Mouse (Mus musculus) myocyte (in vitro differentiated cells): ENCODE measurements around the gene Esp23.
"Not testable (repeated sequence)": the region's sequence is repeated elsewhere in the genome, so short reads cannot be mapped to it uniquely, and the experiment has no call there.

Source experiments
- E2F4 ChIP-seq: IDR thresholded peaks from one replicate; pipeline ENCODE4 v1.6.1; 2011; ENCODE audit warnings: mild to moderate bottlenecking, control low read depth, moderate library complexity; ENCODE audit not compliant: insufficient read depth
- MAX ChIP-seq: IDR thresholded peaks from one replicate; pipeline ENCODE4 v1.6.1; 2011; ENCODE audit warnings: low read depth, mild to moderate bottlenecking, control low read depth
- MYOD1 ChIP-seq, 3 experiments: IDR thresholded peaks; one replicate each; pipeline ENCODE4 v1.6.1; 2011; ENCODE audit warnings: control low read depth in 2 of 3, low read depth in 2 of 3, mild to moderate bottlenecking in 2 of 3, moderate library complexity in 1 of 3; ENCODE audit not compliant: insufficient read length in 2 of 3, control insufficient read depth in 1 of 3
- MYOG ChIP-seq, 3 experiments: IDR thresholded peaks; one replicate each; pipeline ENCODE4 v1.6.1; 2011; ENCODE audit warnings: control low read depth in 2 of 3, low read depth in 2 of 3, mild to moderate bottlenecking in 2 of 3; ENCODE audit not compliant: insufficient read length in 2 of 3, control insufficient read depth in 1 of 3, insufficient read depth in 1 of 3
- POLR2A ChIP-seq: IDR thresholded peaks from one replicate; pipeline ENCODE4 v1.6.1; 2011; ENCODE audit warnings: low read depth, mild to moderate bottlenecking, control low read depth, moderate library complexity; ENCODE audit not compliant: insufficient read length
- POLR2AphosphoS2 ChIP-seq: IDR thresholded peaks from one replicate; pipeline ENCODE4 v1.6.1; 2011; ENCODE audit warnings: low read depth, control low read depth; ENCODE audit not compliant: insufficient read length
- TCF12 ChIP-seq: IDR thresholded peaks from one replicate; pipeline ENCODE4 v1.6.1; 2011; ENCODE audit warnings: mild to moderate bottlenecking, control low read depth; ENCODE audit not compliant: poor library complexity, insufficient read depth, severe bottlenecking
- TCF3 ChIP-seq: IDR thresholded peaks from one replicate; pipeline ENCODE4 v1.6.1; 2011; ENCODE audit warnings: low read depth, control low read depth; ENCODE audit not compliant: insufficient read length

DNA sequence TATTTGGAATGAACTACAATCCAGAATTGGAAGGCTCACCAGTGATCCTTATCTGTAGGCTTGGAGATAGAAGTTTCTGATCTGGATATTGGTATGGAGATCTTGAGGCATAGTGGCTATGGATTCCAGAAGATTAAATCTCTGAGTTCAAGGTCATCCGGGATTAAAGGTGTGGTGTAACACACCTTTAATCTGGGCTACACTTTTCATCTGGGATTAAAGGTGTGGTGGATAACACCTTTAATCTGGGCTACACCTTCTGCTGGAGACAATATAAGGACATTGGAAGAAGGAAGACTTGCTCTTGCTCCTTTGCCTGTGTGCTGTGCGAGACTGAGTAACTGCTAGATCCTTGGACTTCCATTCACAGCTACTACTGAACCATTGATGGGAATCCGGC, 40.4 kb downstream of the Esp23 start, which contains the start of gene Esp24:
- not testable (repeated sequence) for TF ChIP-seq POLR2A; MAX; MYOD1 (IDR thresholded peaks at IDR 0.05; ENCODE audit: control insufficient read depth in 1 of 3, insufficient read length in 2 of 3, low read depth in 2 of 3); MYOG (IDR thresholded peaks at IDR 0.05; ENCODE audit: control insufficient read depth in 1 of 3, insufficient read depth in 1 of 3, insufficient read length in 2 of 3, low read depth in 2 of 3); TCF12; E2F4; POLR2AphosphoS2; TCF3
